Mouse (Mus musculus) bone marrow macrophage, adult 2 months (primary cell): ENCODE data around the gene Fbxl2.
"Not testable (repeated sequence)": the region's sequence is repeated elsewhere in the genome, so short reads cannot be mapped to it uniquely, and the experiment has no call there.

ENCODE experiments used
- CTCF ChIP-seq: IDR thresholded peaks from 2 replicates; pipeline ENCODE4 v1.5.1; 2012; ENCODE audit warnings: low read depth, mild to moderate bottlenecking, low read length, moderate library complexity
- POLR2A ChIP-seq: IDR thresholded peaks from 2 replicates; pipeline ENCODE4 v1.6.1; 2012; ENCODE audit warnings: mild to moderate bottlenecking, low read depth, low read length, borderline replicate concordance

DNA sequence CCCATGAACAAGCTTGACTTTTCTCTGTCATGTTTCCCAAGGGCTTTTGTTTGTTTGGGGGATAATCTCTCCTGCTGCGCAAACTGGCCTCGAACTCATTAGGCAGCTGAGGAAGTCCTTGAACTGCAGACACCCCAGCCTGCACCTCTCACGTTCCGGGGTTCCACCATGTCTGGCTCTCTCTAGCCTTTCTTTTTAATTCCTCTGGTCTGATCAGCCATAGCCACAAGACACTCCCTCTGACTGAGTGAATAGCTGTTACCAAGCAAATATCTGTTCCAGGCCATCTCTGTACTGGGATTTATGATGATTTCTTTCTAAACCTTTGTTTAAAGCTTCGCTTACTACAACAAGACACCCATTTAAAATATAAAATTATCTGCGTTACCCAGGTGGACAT is 42.9 kb upstream of the Fbxl2 start:
- TF ChIP-seq CTCF, POLR2A: not testable (repeated sequence)
